Mouse (Mus musculus) kidney, adult 2 months (tissue): ENCODE data around the gene Pmepa1.

Experiments used
- CTCF ChIP-seq: fragments of 200-500 bp; conservative IDR thresholded peaks from 2 replicates; pipeline ENCODE4 v1.5.1; 2011; ENCODE audit warnings: low read depth, mild to moderate bottlenecking, control low read depth, low read length, moderate library complexity, mixed read lengths; ENCODE audit not compliant: insufficient read depth, insufficient read length
- POLR2A ChIP-seq: fragments of 200-500 bp; IDR thresholded peaks from one replicate; pipeline ENCODE4 v1.6.1; 2011; ENCODE audit warnings: low read depth, low read length, control low read depth

DNA sequence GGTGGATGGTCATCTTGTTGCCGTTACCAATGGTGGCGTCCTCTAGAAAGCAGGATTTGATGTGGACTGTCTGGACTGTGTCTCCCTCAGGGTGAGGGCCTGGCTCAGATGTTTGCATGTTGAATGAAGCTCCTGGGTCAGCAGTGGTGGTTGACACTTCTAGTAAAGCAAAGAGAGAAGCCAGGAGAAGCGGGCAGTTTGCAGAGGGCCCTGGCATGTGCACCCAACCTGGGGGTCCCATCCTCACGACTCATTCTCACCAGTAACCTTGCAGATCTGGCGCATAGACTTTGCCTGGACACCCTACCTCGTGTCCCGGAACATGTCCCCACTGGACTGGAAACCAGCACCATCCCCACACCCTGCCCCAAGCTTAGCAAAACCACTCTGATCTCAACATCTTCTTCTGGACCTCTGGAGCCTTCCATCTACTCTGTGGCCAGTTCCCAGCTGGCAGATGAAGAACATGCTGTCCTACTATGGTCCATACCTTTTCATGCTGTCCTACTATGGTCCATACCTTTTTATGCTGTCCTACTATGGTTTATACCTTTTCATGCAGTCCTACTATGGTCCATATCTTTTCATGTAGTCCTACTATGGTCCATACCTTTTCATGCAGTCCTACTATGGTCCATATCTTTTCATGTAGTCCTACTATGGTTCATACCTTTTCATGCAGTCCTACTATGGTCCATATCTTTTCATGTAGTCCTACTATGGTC, 67.1 kb downstream of the Pmepa1 start:
- TF ChIP-seq CTCF (no peak), POLR2A (no peak)
